In the genomic region with DNA sequence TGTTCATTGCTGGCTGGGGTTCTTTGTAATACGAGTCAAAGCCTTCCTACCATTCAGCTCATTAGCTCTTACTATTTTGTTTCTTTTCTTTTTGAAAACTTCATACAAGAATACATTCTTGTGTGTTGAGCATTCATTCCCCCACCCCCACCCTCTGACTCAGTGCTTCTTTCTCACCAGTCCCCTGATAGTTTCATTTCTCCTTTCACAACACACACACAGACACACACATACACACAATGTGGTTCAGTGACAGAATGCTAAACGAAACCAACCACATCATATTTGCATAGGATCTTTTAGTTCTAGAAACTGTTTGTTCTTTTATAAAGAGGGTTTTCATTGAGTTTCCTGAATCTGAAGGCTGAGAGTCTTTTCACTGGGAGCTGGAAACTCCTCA, we compare ENCODE assay signal across 29 mouse cellular contexts. TPM values are rescaled to one million over a fixed set of nuclear protein-coding genes. Genes with fewer than 3 reads are reported as not detected.
A peak's percentile ranks its signal among the peaks of the same experiment; 100 is the strongest.
DNase-seq lines count a peak whose midpoint lies in the region; ATAC-seq and TF ChIP-seq lines count a peak whose summit lies in the region.
"Had no signal": no experiment of that assay in that cellular context is flagged by ENCODE, and none has a peak within 500 bp of the region (broad histone marks: within the 10 kb centered on the region; RNA-seq: fewer than 3 reads in every experiment).

No protein-coding gene starts in this region.

- no peak for TF ChIP-seq EP300 in liver, postnatal 0 days (IDR thresholded peaks at IDR 0.05; ENCODE audit: low read depth)

- no peak overlapping the region for H3K4me3 ChIP-seq in liver, postnatal 0 days (ENCODE audit: low read depth, low read length)
- no peak overlapping the region for H3K4me3 ChIP-seq in liver, embryonic 11.5 days (ENCODE audit: low read depth, low read length)
- H3K4me3 ChIP-seq: embryonic facial prominence, embryonic 15.5 days; forebrain, embryonic 13.5 days; hindbrain, embryonic 10.5 days; layer of hippocampus, adult 2 months; limb, embryonic 10.5 days; liver, embryonic 13.5 days; lung, embryonic 15.5 days; megakaryocyte, embryonic 14.5 days; myocyte had no signal

- no peaks in the 10 kb centered on the region for H3K4me1 ChIP-seq in liver, postnatal 0 days (ENCODE audit: insufficient read depth)
- no peaks in the 10 kb centered on the region for H3K4me1 ChIP-seq in liver, embryonic 11.5 days (replicated peaks; ENCODE audit: control insufficient read depth, insufficient read depth, low read length)
- H3K4me1 ChIP-seq: embryonic facial prominence, embryonic 15.5 days; forebrain, embryonic 13.5 days; limb, embryonic 10.5 days; liver, embryonic 13.5 days; lung, embryonic 15.5 days; megakaryocyte, embryonic 14.5 days had no signal

- ATAC-seq in liver, postnatal 0 days = no peak
- no peak for ATAC-seq in liver, embryonic 11.5 days (replicated peaks; ENCODE audit: low FRiP score)
- ATAC-seq: forebrain, embryonic 13.5 days; Patski had no signal

- H3K27me3 ChIP-seq in liver, postnatal 0 days (ENCODE audit: insufficient read depth, low read length) = no peaks in the 10 kb centered on the region
- no peaks in the 10 kb centered on the region for H3K27me3 ChIP-seq in liver, embryonic 11.5 days (replicated peaks; ENCODE audit: control insufficient read depth, insufficient read depth, low read length)
- H3K27me3 ChIP-seq in splenic B cell, adult 2 months (ENCODE audit: control insufficient read depth, insufficient read depth, low read length, poor library complexity, severe bottlenecking) = no peaks in the 10 kb centered on the region
- H3K27me3 ChIP-seq: embryonic facial prominence, embryonic 15.5 days; forebrain, embryonic 13.5 days; liver, embryonic 13.5 days; lung, embryonic 15.5 days; megakaryocyte, embryonic 14.5 days had no signal

- no peak for DNase-seq in liver, postnatal 0 days
- DNase-seq in liver, embryonic 11.5 days (ENCODE audit: low spot score) = no peak
- peak; percentile 90 for DNase-seq in Muller cell, postnatal 12 days (ENCODE audit: inconsistent ontology term)
- peak; percentile 26 for DNase-seq in induced T-regulatory cell, adult 2 months (ENCODE audit: low read depth)
- peak; percentile 86 for DNase-seq in splenic B cell, adult 2 months (ENCODE audit: low read depth, low spot score)
- DNase-seq in frontal cortex, postnatal 14 days (ENCODE audit: low spot score in 2 of 2) = no peak
- DNase-seq in cerebellum, adult 11 months = no peak
- DNase-seq: adrenal gland, adult 8-10 months; cerebellum, postnatal 25 days; gastrocnemius, postnatal 25 days; kidney, adult 18-20 months; kidney, postnatal 14 days; liver, embryonic 13.5 days; midbrain, embryonic 14.5 days; right cerebral cortex, postnatal 14 days; thymus, postnatal 25 days had no signal

- 61% methylated on average over 2 of the region's 2 CpGs for WGBS in liver, postnatal 0 days (ENCODE audit: insufficient replicate concordance)
- WGBS in liver, embryonic 11.5 days = 74% methylated on average over 2 of the region's 2 CpGs

- H3K4me2 ChIP-seq in liver, postnatal 0 days (ENCODE audit: low read depth, low read length) = no peak overlapping the region
- no peak overlapping the region for H3K4me2 ChIP-seq in liver, embryonic 11.5 days
- H3K4me2 ChIP-seq: embryonic facial prominence, embryonic 15.5 days; forebrain, embryonic 13.5 days; liver, embryonic 13.5 days; lung, embryonic 15.5 days had no signal

- H3K36me3 ChIP-seq in liver, postnatal 0 days (replicated peaks; ENCODE audit: insufficient read depth, low read length) = no peaks in the 10 kb centered on the region
- no peaks in the 10 kb centered on the region for H3K36me3 ChIP-seq in liver, embryonic 11.5 days (ENCODE audit: control insufficient read depth, insufficient read depth, low read length)
- no peaks in the 10 kb centered on the region for H3K36me3 ChIP-seq in splenic B cell, adult 2 months (ENCODE audit: control insufficient read depth, insufficient read depth, low read length, poor library complexity, severe bottlenecking)
- H3K36me3 ChIP-seq: embryonic facial prominence, embryonic 15.5 days; hindbrain, embryonic 10.5 days; limb, embryonic 10.5 days; liver, embryonic 13.5 days; lung, embryonic 15.5 days had no signal

- TF ChIP-seq CTCF in liver, postnatal 0 days (IDR thresholded peaks at IDR 0.05; ENCODE audit: low read depth) = no peak

- 0 out of 2 replicates have a peak overlapping the region, but pooled peaks have one; percentile 11 for H3K27ac ChIP-seq in liver, postnatal 0 days (ENCODE audit: low read depth)
- H3K27ac ChIP-seq in liver, embryonic 11.5 days (ENCODE audit: low read depth, low read length) = no peak overlapping the region
- H3K27ac ChIP-seq: embryonic facial prominence, embryonic 15.5 days; forebrain, embryonic 13.5 days; hindbrain, embryonic 10.5 days; layer of hippocampus, adult 2 months; limb, embryonic 10.5 days; liver, embryonic 13.5 days; lung, embryonic 15.5 days had no signal

- H3K9me3 ChIP-seq in liver, postnatal 0 days (ENCODE audit: low read length) = no peaks in the 10 kb centered on the region
- H3K9me3 ChIP-seq in liver, embryonic 11.5 days (ENCODE audit: control insufficient read depth, low read length) = no peaks in the 10 kb centered on the region
- H3K9me3 ChIP-seq: embryonic facial prominence, embryonic 15.5 days; forebrain, embryonic 13.5 days; hindbrain, embryonic 10.5 days; limb, embryonic 10.5 days; liver, embryonic 13.5 days; lung, embryonic 15.5 days; megakaryocyte, embryonic 14.5 days had no signal

- H3K9ac ChIP-seq in liver, postnatal 0 days (replicated peaks) = no peak overlapping the region
- no peak overlapping the region for H3K9ac ChIP-seq in liver, embryonic 11.5 days (ENCODE audit: low read depth, low read length)
- H3K9ac ChIP-seq: embryonic facial prominence, embryonic 15.5 days; forebrain, embryonic 13.5 days; liver, embryonic 13.5 days; lung, embryonic 15.5 days had no signal

RNA-seq across cellular contexts. Expression of a gene that starts 37.3 kb away (rescaled TPM):
- polyA plus RNA-seq in liver, postnatal 0 days (2015; fragmentation: Nextera tagmentation; extraction: Ambion mirVana) = 3.6 and 3.9 TPM in 2 replicates
- 6.2 and 7.3 TPM in 2 replicates for polyA plus RNA-seq in liver, embryonic 11.5 days (2014; fragmentation: Nextera tagmentation; extraction: Ambion mirVana)

RNA-seq across cellular contexts. Expression of a gene that starts 52.3 kb away (rescaled TPM):
- not detected in 2 replicates for polyA plus RNA-seq in liver, postnatal 0 days (2015; fragmentation: Nextera tagmentation; extraction: Ambion mirVana)
- polyA plus RNA-seq in liver, embryonic 11.5 days (2014; fragmentation: Nextera tagmentation; extraction: Ambion mirVana) = not detected in 2 replicates
- polyA plus RNA-seq: C2C12; embryonic facial prominence, embryonic 15.5 days; forebrain, embryonic 13.5 days; heart, embryonic 16.5 days; hindbrain, embryonic 10.5 days; limb, embryonic 10.5 days; liver, embryonic 13.5 days; lung, embryonic 15.5 days; midbrain, embryonic 14.5 days; myocyte; neural tube, embryonic 14.5 days; Patski; testis, adult 2 months had no signal

Comparison
In these comparisons a context has a peak if more than half of its experiments do, and no peak if none do; other contexts are left out.
1. DNase-seq: peak in Muller cell, postnatal 12 days (single experiment), induced T-regulatory cell, adult 2 months (single experiment) and splenic B cell, adult 2 months (single experiment); none in liver, postnatal 0 days (single experiment), liver, embryonic 11.5 days (single experiment), frontal cortex, postnatal 14 days (0 of 2) and cerebellum, adult 11 months (single experiment).